Mouse (Mus musculus): ENCODE measurements around the gene Mylpf.

- TF ChIP-seq CTCF (IDR thresholded peaks at IDR 0.05; ENCODE audit: insufficient read depth, low read depth, low read length) (no peak), POLR2A (IDR thresholded peaks at IDR 0.05; ENCODE audit: insufficient read depth, low read depth, low read length) (no peak)
These were observed 47.3 kb downstream of the Mylpf start for GRCm38 (mm10) chr7:127255965-127256364.
